Mouse (Mus musculus): ENCODE measurements around the gene Akip1. TPM values are rescaled to one million over a fixed set of nuclear protein-coding genes. Genes with fewer than 3 reads are reported as not detected.

The Akip1 gene
- polyA plus RNA-seq (2014; fragmentation: Nextera tagmentation; extraction: Ambion mirVana) = 19.4 and 20.7 TPM in 2 replicates

DNA sequence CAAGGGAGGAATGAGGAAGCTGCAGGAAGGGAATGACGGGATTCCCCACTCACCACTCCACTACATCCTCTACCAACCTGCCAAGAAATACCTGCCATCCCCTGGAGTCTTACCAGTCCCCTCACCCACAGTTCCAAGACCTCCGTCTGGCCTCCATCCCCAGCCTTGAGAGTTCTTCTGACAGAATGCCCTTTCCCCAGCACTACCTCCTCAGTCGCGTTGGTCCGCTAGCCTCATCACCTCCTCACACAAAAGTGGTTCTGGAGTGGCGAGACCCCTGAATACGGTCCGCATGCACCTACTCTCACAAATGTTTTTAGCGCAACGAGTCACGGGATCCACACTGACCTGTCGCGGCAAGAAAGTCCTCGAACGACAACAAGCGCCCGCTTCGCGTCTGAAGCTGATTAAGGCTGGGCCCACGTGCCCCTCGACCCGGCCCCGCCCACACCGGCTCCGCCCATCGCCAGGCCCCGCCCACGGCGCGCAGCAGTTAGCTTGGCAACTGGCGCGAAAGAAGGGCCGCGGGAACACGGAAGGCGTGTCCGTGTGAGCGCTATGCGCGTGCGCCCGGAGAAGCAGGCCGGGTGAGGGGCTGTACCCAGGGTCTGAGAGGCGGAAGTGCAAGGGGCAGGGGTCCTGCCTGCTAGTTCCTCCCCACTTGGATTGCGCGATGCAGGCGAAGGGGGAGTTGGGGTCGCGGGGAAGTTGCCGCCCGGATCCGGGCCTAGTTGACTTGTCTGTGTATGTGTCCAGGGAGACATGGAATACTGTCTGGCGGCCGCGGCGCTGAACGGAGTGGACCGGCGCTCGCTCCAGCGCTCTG lies at the start of gene Akip1, which contains the start of gene St5:
Akip1 (plus strand) TSS at position 501 of the 826 bp plus-strand sequence.
St5 (minus strand) TSS at position 416 of the 826 bp plus-strand sequence.
- H3K9me3 ChIP-seq (ENCODE audit: control insufficient read depth, low read length) = no peaks in the 10 kb centered on the region
- peak within 1 kb of the TSS; percentile 67 for H3K4me3 ChIP-seq (ENCODE audit: low read depth, low read length)
- H3K4me1 ChIP-seq (ENCODE audit: control insufficient read depth, insufficient read depth, low read length) = peaks cover 3% of the 10 kb centered on the region; the same call in 1 of the 2 replicates
- peak within 1 kb of the TSS; percentile 54 for H3K27ac ChIP-seq (ENCODE audit: low read depth, low read length)
- peaks cover 8% of the 10 kb centered on the region for H3K27me3 ChIP-seq (ENCODE audit: control insufficient read depth, insufficient read depth, low read length)
- WGBS = under 1% methylated on average over 61 of the region's 61 CpGs
- ATAC-seq (ENCODE audit: low FRiP score) (peak; percentile 98), DNase-seq (ENCODE audit: low spot score, missing footprints) (peak; percentile 100)
- peak within 1 kb of the TSS; percentile 74 for H3K4me2 ChIP-seq
- H3K9ac ChIP-seq (ENCODE audit: low read length) = peak within 1 kb of the TSS; percentile 82
- no peaks in the 10 kb centered on the region for H3K36me3 ChIP-seq (ENCODE audit: control insufficient read depth, insufficient read depth, low read length)

GRCm38 (mm10) chr7:109654871-109655270 lies 48.6 kb upstream of the Akip1 start:
- no peak overlapping the region for H3K4me3 ChIP-seq (ENCODE audit: low read depth, low read length)
- WGBS = 82% methylated on average over 5 of the region's 5 CpGs
- peak; percentile 28 for DNase-seq (ENCODE audit: low spot score, missing footprints)

DNA sequence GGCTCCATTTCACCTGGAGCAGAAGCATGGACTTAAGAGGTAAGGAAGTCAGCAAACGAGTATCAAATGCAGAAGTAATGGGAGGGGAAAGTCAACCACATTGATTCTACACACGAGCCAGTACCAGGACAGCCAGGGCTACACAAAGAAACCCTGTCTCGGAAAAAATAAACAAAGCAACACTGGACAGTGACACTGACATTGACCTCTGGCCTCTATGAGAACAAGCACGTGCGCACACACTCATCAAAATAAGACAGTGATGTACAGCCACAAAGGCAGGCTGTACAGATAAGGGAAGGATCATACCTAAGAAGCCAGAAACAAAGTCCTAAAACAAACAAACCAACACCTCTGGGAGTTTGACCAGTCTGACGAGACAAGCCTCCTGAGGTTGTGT lies 45.6 kb upstream of the Akip1 start:
- no peak for DNase-seq (ENCODE audit: low spot score, missing footprints)
- no peak overlapping the region for H3K4me3 ChIP-seq (ENCODE audit: low read depth, low read length)
- no peak for ATAC-seq (ENCODE audit: low FRiP score)
- no peaks in the 10 kb centered on the region for H3K9me3 ChIP-seq (ENCODE audit: control insufficient read depth, low read length)
- H3K27ac ChIP-seq (ENCODE audit: low read depth, low read length) = no peak overlapping the region
- no peak overlapping the region for H3K4me2 ChIP-seq
- 69% methylated on average over 6 of the region's 6 CpGs for WGBS
- no peaks in the 10 kb centered on the region for H3K27me3 ChIP-seq (ENCODE audit: control insufficient read depth, insufficient read depth, low read length)
- H3K4me1 ChIP-seq (ENCODE audit: control insufficient read depth, insufficient read depth, low read length) = no peaks in the 10 kb centered on the region
- no peaks in the 10 kb centered on the region for H3K36me3 ChIP-seq (ENCODE audit: control insufficient read depth, insufficient read depth, low read length)
- no peak overlapping the region for H3K9ac ChIP-seq (ENCODE audit: low read length)

More at GRCm38 (mm10) chr7:109654871-109655270, 48.6 kb upstream of the Akip1 start:
- Histone ChIP-seq H3K27me3 (ENCODE audit: control insufficient read depth, insufficient read depth, low read length) (no peaks in the 10 kb centered on the region), H3K27ac (ENCODE audit: low read depth, low read length) (no peak overlapping the region), H3K9me3 (ENCODE audit: control insufficient read depth, low read length) (no peaks in the 10 kb centered on the region), H3K4me2 (no peak overlapping the region), H3K36me3 (ENCODE audit: control insufficient read depth, insufficient read depth, low read length) (no peaks in the 10 kb centered on the region), H3K9ac (ENCODE audit: low read length) (no peak overlapping the region), H3K4me1 (ENCODE audit: control insufficient read depth, insufficient read depth, low read length) (no peaks in the 10 kb centered on the region)
- ATAC-seq (ENCODE audit: low FRiP score) = no peak

GRCm38 (mm10) chr7:109659278-109659677 lies 44.2 kb upstream of the Akip1 start:
- no peaks in the 10 kb centered on the region for H3K4me1 ChIP-seq (ENCODE audit: control insufficient read depth, insufficient read depth, low read length)
- no peaks in the 10 kb centered on the region for H3K9me3 ChIP-seq (ENCODE audit: control insufficient read depth, low read length)
- 96% methylated on average over 2 of the region's 2 CpGs for WGBS
- ATAC-seq (ENCODE audit: low FRiP score) = no peak
- H3K9ac ChIP-seq (ENCODE audit: low read length) = no peak overlapping the region
- H3K36me3 ChIP-seq (ENCODE audit: control insufficient read depth, insufficient read depth, low read length) = no peaks in the 10 kb centered on the region
- no peaks in the 10 kb centered on the region for H3K27me3 ChIP-seq (ENCODE audit: control insufficient read depth, insufficient read depth, low read length)
- no peak overlapping the region for H3K27ac ChIP-seq (ENCODE audit: low read depth, low read length)
- DNase-seq (ENCODE audit: low spot score, missing footprints) = no peak
- H3K4me2 ChIP-seq = no peak overlapping the region
- H3K4me3 ChIP-seq (ENCODE audit: low read depth, low read length) = no peak overlapping the region

- Histone ChIP-seq H3K27ac (ENCODE audit: low read depth, low read length) (no peak overlapping the region), H3K36me3 (ENCODE audit: control insufficient read depth, insufficient read depth, low read length) (no peaks in the 10 kb centered on the region), H3K27me3 (ENCODE audit: control insufficient read depth, insufficient read depth, low read length) (no peaks in the 10 kb centered on the region), H3K4me3 (ENCODE audit: low read depth, low read length) (no peak overlapping the region), H3K4me1 (ENCODE audit: control insufficient read depth, insufficient read depth, low read length) (no peaks in the 10 kb centered on the region), H3K9ac (ENCODE audit: low read length) (no peak overlapping the region), H3K9me3 (ENCODE audit: control insufficient read depth, low read length) (no peaks in the 10 kb centered on the region), H3K4me2 (no peak overlapping the region)
- no peak for DNase-seq (ENCODE audit: low spot score, missing footprints)
- no peak for ATAC-seq (ENCODE audit: low FRiP score)
- 81% methylated on average over 4 of the region's 4 CpGs for WGBS
Measured at GRCm38 (mm10) chr7:109662626-109663025, 40.9 kb upstream of the Akip1 start.

DNA sequence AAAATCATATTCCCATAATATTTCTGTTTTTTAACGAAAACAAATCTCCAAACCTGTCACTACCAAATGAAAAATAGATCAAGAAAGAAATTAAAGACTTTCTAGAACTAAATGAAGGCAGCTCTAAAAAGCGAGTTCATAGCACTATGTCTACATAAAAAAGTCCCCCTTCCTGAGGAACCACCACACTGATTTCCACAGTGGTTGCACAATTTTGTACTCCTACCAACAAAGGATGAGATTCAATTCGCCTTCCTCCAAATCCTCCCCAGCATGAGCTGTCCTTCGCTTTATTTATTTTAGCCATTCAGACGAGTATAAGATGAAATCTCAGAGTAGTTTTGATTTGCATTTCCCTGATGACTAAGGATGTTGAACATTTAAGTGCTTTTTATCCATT lies 36.8 kb upstream of the Akip1 start:
- ATAC-seq (ENCODE audit: low FRiP score) = no peak
- WGBS = 84% methylated on average over 5 of the region's 5 CpGs
- no peaks in the 10 kb centered on the region for H3K27me3 ChIP-seq (ENCODE audit: control insufficient read depth, insufficient read depth, low read length)
- no peak overlapping the region for H3K9ac ChIP-seq (ENCODE audit: low read length)
- H3K4me3 ChIP-seq (ENCODE audit: low read depth, low read length) = no peak overlapping the region
- no peaks in the 10 kb centered on the region for H3K9me3 ChIP-seq (ENCODE audit: control insufficient read depth, low read length)
- no peaks in the 10 kb centered on the region for H3K4me1 ChIP-seq (ENCODE audit: control insufficient read depth, insufficient read depth, low read length)
- DNase-seq (ENCODE audit: low spot score, missing footprints) = no peak
- H3K4me2 ChIP-seq = no peak overlapping the region
- H3K36me3 ChIP-seq (ENCODE audit: control insufficient read depth, insufficient read depth, low read length) = no peaks in the 10 kb centered on the region
- no peak overlapping the region for H3K27ac ChIP-seq (ENCODE audit: low read depth, low read length)

DNA sequence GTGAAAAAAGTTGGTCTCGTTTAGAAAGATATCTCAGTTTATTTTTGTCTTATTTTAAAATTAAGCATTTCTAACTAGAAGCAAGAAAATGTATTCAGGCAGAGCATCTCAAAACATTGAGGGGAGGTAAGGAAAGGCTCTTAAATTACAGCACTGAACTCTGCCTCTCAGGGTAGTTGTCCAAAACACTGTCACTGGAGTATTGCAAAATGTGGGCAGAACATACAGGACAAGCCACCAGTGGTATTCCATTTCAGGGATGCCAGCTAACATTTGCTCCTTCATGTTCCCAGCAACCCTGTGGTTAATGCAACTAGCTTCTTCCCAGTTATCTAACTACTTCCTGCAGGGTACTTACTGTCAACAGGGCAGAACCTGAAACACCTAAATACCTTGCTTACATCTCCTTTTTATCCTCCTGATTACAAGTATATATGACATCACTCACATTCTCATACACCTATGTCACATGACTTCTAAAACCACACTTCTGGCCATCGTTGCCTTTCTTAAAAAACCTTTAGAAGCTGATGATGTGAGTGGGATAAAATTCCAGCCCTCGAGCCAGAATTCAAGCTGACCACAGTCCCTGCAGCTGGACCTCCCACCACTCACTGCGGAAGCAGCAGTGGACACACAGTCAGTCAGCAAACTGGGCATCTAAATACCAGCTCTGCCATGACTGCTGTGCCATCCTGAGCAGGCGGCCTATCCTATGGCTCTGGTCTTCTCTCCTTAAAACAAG lies 33.9 kb upstream of the Akip1 start:
- no peak overlapping the region for H3K4me2 ChIP-seq
- DNase-seq (ENCODE audit: low spot score, missing footprints) = no peak
- H3K36me3 ChIP-seq (ENCODE audit: control insufficient read depth, insufficient read depth, low read length) = no peaks in the 10 kb centered on the region
- H3K27me3 ChIP-seq (ENCODE audit: control insufficient read depth, insufficient read depth, low read length) = no peaks in the 10 kb centered on the region
- no peak for ATAC-seq (ENCODE audit: low FRiP score)
- H3K9ac ChIP-seq (ENCODE audit: low read length) = no peak overlapping the region
- H3K4me3 ChIP-seq (ENCODE audit: low read depth, low read length) = no peak overlapping the region
- no peak overlapping the region for H3K27ac ChIP-seq (ENCODE audit: low read depth, low read length)
- WGBS = 84% methylated on average over 5 of the region's 5 CpGs
- H3K4me1 ChIP-seq (ENCODE audit: control insufficient read depth, insufficient read depth, low read length) = peaks cover 2% of the 10 kb centered on the region; the same call in 1 of the 2 replicates
- H3K9me3 ChIP-seq (ENCODE audit: control insufficient read depth, low read length) = no peaks in the 10 kb centered on the region

DNA sequence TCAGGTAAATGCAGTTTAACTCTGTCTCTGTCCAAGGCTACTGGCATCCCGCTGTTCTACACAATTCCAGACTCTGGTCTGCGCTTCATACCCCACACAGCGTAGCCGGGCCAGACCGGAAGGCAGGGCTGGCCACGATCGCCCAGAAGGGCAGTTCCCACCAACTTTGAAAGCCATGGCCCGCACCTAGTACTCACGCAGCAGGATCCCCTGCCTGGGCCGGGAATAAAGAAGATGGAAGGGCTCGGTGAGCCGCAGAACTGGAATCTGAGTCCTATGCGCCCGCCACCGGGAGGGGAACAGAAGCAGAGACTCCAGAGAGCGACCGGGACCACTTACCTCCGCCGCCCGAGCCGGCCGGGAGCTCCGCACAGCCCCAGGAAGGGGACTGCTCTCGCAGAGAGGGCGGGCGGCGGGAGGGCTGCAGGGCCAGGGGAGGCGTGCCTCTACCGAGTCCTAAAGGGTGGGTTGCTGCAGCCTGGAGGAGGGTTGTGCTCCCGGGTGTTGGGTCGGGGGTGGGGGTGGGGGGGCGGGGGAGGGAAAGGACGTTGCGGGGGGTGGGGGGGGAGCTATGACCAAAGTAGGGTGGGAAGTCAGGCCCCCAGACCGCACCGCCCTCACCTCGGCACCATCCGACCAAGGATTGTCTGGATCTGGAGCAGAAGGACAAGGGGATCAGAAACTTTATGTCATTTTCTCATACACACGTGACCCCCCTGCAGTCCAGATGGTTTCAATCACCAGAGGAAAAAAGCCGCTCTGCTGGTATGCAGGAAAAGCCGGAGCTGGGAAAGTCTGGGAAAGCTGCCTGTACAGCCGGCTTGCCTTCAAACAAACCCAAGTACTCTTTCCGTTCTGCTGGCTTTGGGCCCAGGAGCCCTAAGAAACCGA lies 31.7 kb upstream of the Akip1 start:
- H3K27me3 ChIP-seq (ENCODE audit: control insufficient read depth, insufficient read depth, low read length) = no peaks in the 10 kb centered on the region
- H3K9me3 ChIP-seq (ENCODE audit: control insufficient read depth, low read length) = no peaks in the 10 kb centered on the region
- DNase-seq (ENCODE audit: low spot score, missing footprints) (peak; percentile 95), ATAC-seq (ENCODE audit: low FRiP score) (peak; percentile 96)
- no peaks in the 10 kb centered on the region for H3K36me3 ChIP-seq (ENCODE audit: control insufficient read depth, insufficient read depth, low read length)
- peak overlapping the region; percentile 93 for H3K4me2 ChIP-seq
- under 1% methylated on average over 42 of the region's 44 CpGs for WGBS
- H3K4me1 ChIP-seq (ENCODE audit: control insufficient read depth, insufficient read depth, low read length) = peaks cover 2% of the 10 kb centered on the region; the same call in 1 of the 2 replicates
- H3K27ac ChIP-seq (ENCODE audit: low read depth, low read length) = peak overlapping the region; percentile 65
- H3K4me3 ChIP-seq (ENCODE audit: low read depth, low read length) = peak overlapping the region; percentile 64
- peak overlapping the region; percentile 87 for H3K9ac ChIP-seq (ENCODE audit: low read length)

Measured in midbrain, embryonic 11.5 days (tissue).